Mouse (Mus musculus) embryonic stem cell, embryonic (primary cell): Measurements from ENCODE around the gene Reln.

Experiments
- CTCF ChIA-PET, 4 experiments: fragments of 300-600 bp in 2 of 4; fragments of 350-600 bp in 2 of 4; sonication (Branson Sonifier 250); formaldehyde crosslinking; loops; one replicate each; lab custom pipeline; 2022; ENCODE audit warnings: inconsistent platforms in 2 of 4; lab: Charles Lee
- POLR2A ChIA-PET, 4 experiments: fragments of 300-600 bp in 2 of 4; fragments of 350-600 bp in 2 of 4; sonication (Branson Sonifier 250); formaldehyde crosslinking; loops; one replicate each; lab custom pipeline; 2022; ENCODE audit warnings: antibody characterized with exemption in 4 of 4, inconsistent platforms in 1 of 4; lab: Charles Lee

Gene Reln

DNA sequence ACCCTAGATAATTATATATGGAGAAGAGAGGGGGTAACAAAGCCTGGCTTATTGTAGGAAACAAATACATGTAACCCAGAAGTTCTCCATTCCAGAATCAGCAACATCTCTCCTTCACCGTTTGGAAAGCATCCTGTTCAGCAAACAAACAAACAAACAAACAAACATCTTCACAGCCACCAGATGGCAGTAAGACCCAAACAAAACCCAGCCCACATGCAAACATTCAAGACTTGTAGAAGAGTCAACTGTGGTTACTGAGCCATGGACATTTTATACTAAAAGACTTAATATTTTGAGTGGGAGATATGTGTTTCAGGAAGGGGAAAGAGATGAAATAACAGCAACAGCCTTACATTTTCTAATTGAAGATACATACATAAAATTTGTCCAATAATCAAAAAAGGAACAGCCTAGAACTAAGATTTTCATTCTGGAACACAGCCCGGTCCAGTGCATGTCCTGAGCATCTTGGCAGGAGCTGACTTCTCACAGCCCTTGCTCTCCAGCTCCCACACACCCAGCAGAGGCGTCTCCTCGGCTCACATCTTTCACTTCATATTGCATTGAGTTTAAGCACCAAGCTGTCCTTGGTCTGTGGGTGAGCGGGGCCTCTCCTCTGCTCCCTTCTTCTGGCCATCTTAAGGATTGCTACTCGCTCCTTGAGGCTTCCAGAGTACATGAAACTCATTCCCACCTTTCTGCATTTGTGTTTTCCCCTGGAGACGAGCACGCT, 411.0 kb downstream of the Reln start:
- ChIA-PET POLR2A (no interaction called here), CTCF (interaction anchor here in 1 of 4 experiments (0.6 kb wide), 1 partner anchor 499 kb away, joined by 3 read pairs; no protein-coding TSS in a partner anchor)

DNA sequence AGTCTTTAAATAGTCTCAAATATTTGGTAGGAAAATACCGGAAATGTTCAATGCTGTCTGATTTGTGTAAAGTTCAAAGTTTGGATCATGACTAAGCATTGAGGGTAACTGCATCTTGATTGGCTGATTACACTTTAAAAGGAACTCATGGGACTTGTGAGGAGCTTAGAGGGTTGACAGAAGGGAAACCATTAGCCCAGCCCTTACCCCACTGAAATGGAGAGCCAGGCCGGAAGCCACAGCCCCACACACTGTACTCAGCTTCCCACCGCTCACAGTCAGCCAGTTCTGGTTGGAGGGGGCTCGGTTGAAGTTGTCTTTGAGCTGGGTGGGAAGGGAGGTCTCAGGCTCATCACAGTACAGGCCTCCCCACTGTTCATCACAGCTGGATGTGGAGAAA, 413.4 kb downstream of the Reln start:
- ChIA-PET POLR2A (interaction anchor here in 1 of 4 experiments (0.8 to 1.3 kb wide), 2 partner anchors 105 to 1502 kb away, joined by 3 read pairs; no protein-coding TSS in a partner anchor), CTCF (no interaction called here)

DNA sequence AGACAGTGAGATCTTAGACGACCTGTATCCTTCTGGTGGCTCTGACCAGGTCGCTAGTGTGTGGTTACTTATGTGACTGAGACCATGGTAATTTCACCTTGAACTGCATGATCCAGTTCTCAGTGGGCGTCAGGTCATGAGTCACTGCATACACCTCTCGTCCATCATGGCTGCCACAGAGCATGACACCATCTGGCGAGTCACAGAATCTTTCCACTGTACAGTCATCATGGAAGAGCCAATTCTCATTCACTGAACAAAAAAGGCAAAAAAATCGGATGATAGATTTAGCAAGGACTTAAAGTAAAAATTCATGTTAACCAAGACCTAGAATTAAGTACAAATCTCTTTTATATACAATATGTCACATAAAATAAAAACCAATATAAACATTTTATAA, 424.2 kb downstream of the Reln start:
- POLR2A ChIA-PET = interaction anchor here in 1 of 4 experiments (0.6 kb wide), 1 partner anchor 10 kb away, joined by 3 read pairs; no protein-coding TSS in a partner anchor

DNA sequence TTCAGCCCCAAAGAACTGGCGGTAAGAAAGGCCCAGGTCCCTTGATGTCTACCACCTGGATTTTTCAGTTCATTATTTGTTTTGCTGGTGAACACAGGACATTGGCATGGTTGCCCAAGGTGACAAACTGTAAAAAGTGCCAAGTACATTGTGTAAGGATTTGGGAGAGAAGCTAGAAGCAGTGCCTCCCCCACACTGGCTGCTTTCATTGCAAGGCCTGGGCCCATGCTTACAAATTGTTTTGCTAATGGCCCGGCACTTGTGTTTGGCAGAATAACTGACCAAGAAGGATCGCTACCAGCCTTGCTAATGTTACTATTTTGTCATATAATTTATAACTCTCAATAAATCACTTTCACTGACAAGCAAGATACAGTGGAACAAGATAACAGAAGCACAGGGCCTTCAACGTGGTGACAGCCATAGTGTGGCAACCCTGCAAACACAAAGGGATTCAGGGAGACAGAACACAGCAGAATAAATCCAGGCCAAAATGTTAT, 425.2 kb downstream of the Reln start:
- CTCF ChIA-PET = interaction anchor here in 1 of 4 experiments (0.7 kb wide), 1 partner anchor 1387 kb away, joined by 3 read pairs; no protein-coding TSS in a partner anchor
- POLR2A ChIA-PET = interaction anchor here in 1 of 4 experiments (0.6 kb wide), 1 partner anchor 9 kb away, joined by 3 read pairs; no protein-coding TSS in a partner anchor

More for the DNA sequence above, 424.2 kb downstream of the Reln start:
- CTCF ChIA-PET = interaction anchor here in 1 of 4 experiments (0.7 kb wide), 1 partner anchor 1388 kb away, joined by 3 read pairs; no protein-coding TSS in a partner anchor

DNA sequence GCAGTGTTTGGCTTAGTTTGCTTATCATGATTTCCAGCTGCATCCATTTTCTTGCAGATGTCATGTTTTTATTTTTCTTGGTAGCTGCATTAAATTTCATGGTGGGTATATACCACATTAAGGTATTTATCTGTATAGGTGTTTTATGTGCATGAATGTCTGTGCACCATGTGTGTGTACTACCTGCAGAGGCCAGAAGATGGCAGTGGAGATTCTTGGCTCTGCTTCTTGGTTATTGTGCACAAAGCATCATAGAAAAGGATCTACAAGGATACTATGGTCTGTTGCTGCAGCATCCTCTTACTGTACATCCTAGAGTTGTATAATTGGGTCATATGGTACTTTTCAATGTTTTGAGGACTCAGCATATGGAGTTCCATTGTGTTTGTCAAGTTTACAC, 428.5 kb downstream of the Reln start:
- POLR2A ChIA-PET = no interaction called here
- CTCF ChIA-PET = no interaction called here

DNA sequence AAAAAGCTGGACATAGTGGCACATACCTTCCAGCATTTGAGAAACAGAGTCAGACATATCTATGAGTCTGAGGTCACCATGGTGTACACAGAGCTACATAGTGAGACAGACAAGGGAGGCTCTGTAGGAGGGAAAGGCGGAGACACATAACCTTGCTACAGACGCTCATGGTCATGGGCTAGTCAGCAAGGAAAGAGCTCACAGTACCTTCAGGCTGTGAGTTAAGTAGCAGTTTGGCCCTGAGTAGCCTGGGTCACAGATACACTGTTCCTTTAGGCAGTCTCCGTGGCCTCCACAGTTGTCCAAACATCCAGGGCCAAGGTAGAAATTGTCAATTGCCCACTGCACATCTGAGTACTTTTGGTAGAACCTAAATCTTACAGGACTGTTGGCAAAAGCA, 429.7 kb downstream of the Reln start:
- ChIA-PET CTCF (interaction anchor here in 2 of 4 experiments (0.6 to 0.8 kb wide), 2 partner anchors 126 to 128 kb away, joined by 3 to 7 read pairs; no protein-coding TSS in a partner anchor), POLR2A (interaction anchor here in 1 of 4 experiments (0.6 kb wide), 1 partner anchor 288 kb away, joined by 5 read pairs; no protein-coding TSS in a partner anchor)

DNA sequence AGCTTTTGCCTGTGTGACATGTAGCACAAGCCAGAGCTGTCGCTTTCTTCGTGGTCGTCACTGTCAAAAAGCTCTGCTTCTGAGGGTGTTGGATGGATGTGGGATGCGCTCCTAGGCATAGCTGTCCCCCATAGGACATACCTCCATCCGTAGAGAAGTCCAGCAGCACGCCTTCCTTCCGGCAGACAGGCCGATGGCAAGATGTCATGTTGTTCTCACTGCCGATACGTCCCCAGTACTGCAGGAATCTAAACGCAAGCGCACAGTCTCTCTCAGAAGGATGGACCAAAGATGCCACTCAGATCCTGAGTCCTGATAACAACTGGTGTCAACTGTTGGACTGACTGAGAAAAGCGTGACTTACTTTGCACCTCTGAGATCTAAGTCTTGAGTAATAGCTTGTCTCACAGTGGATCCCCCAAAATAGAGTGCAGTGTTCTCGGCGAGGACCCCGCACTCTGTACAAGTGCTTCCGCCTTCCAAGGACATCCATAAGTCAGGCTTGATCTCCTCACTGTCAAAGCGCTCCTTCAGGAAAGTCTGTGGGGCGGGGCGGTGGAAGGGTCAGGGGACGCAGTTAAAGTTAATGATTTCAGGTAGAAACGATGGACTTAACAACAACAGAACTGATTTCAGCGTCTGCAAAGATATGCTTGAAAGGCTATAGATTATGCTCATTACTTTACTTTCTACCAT, 431.5 kb downstream of the Reln start:
- ChIA-PET CTCF (interaction anchor here in 1 of 4 experiments (0.6 to 0.7 kb wide), 2 partner anchors 11 to 99 kb away, joined by 4 to 7 read pairs; no protein-coding TSS in a partner anchor), POLR2A (interaction anchor here in 1 of 4 experiments (0.6 kb wide), 1 partner anchor 14 kb away, joined by 4 read pairs; no protein-coding TSS in a partner anchor)

DNA sequence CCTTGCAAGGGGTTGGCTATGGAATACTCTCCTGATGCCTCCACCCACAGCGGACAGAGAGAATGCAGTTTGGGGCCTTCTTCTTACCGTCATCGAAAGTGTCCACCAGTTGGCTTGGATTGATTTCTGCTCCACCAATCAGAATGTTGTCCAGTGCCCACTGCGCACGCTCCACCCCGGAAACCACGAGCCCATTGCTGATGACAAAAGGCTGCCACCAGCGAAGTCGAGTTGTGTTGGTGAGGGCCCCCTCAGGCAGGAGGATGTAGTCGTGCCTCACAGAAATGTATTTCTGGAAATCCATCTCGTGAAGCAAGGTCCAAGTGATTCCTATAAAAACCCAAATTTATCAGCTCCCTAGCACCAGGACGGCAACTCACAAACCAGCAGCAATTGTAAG, 433.8 kb downstream of the Reln start:
- ChIA-PET CTCF (no interaction called here), POLR2A (interaction anchor here in 1 of 4 experiments (1.4 kb wide), 1 partner anchor 9 kb away, joined by 3 read pairs; no protein-coding TSS in a partner anchor)

DNA sequence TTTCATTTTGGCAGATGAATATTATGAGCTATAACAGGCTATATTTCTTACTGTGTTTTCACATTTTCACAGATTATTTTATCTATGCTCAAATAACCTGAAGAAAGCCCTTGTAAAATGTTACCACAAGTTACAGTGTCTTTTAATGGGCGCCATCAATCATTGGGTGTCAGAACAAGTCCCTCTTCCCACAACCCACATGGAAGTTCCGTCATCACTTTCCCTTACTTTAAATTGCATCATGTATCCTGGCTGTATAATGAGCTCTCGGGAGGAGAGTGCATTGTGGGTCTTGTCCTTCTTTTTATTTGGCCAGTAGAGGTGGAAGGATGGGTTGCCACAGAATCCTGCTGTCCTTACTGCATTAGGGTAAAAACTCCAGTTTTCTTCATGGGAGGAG, 434.8 kb downstream of the Reln start:
- ChIA-PET POLR2A (interaction anchor here in 1 of 4 experiments (0.6 to 1.4 kb wide), 3 partner anchors 10 to 1498 kb away, joined by 3 read pairs; no protein-coding TSS in a partner anchor), CTCF (no interaction called here)

DNA sequence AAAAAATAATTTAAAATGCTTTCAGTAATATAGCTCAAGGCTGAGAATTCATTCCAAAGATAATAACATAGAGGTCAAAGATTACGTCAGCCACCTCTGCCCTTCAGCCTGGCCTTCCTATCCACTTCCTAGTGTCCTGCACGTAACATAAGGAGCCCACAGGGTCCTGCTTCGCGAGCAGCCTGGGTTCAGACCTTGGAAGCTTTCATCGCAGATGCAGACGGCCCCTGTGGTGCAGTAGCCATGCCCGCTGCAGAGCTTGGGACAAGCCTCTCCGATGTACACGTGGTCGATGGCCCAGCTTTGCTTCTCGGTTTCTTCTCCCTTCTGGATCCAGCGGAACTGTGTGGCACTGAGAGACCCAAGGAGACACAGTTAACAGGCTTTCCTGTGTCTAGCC, 443.1 kb downstream of the Reln start:
- ChIA-PET CTCF (interaction anchor here in 2 of 4 experiments (0.6 to 0.7 kb wide), 2 partner anchors 11 to 86 kb away, joined by 3 to 4 read pairs; no protein-coding TSS in a partner anchor), POLR2A (interaction anchor here in 2 of 4 experiments (1.1 kb wide), 2 partner anchors 109 to 651 kb away, joined by 3 read pairs; no protein-coding TSS in a partner anchor)

DNA sequence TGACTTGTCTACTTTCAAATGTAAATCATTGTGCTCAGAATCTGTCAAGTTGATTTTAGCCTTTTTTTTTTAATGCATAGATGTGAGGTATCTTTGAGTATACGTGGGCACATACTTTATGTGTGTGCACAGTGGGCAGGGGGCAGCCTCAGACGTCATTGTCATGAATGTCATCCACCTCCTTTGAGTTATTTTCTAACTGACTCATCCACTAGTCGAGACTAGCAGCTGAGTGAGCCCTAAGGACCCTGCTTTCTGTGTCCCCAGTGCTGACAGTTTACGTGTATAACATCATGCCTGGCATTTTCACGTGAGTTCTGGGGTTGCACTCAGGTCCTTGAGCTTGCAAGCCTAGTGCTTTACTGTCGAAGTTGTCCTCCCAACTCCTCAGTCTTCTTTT, 443.6 kb downstream of the Reln start:
- ChIA-PET POLR2A (interaction anchor here in 3 of 4 experiments (0.6 to 1.1 kb wide), 4 partner anchors 109 to 1198 kb away, joined by 3 read pairs; no protein-coding TSS in a partner anchor), CTCF (interaction anchor here in 1 of 4 experiments (0.7 kb wide), 1 partner anchor 86 kb away, joined by 3 read pairs; no protein-coding TSS in a partner anchor)

DNA sequence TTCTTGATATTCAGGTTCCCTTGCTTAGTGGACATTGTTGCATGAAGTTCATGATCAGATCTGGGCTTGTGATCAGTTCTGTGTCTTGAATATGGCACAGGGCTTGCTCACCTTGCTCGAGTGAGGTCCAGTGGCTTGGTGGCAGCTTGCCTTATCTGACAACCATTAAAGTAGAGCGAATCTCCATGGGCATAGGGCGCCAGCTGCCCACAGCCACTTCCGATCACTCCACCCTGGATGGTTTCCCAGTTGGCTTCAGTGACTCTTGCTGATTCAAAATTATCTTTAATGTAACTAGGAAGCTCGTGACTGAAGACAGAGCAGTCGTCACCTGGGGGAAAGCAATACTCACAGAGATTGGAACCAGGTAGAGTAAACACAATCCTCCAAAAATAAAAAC, 445.6 kb downstream of the Reln start:
- POLR2A ChIA-PET = no interaction called here

DNA sequence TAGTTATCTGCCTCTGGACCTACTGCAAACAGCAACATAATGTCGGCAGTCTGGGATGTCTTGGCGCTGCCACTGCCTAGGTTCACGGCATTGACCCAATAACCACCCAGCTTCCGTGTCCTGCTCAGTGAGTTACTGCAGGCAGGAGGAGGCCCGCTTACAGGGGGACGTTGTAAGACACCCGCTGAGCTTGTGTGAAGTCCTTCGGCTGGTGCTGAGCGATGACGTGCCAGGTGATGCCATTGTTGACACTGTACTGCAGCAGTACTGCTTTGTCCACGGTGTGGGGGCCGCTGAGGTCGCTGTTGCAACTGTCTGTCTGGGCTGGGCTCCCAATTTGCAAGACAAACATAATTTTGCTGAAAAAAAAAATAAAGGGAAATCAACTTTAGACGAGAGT, 447.9 kb downstream of the Reln start:
- CTCF ChIA-PET = interaction anchor here in 1 of 4 experiments (0.6 kb wide), 1 partner anchor 730 kb away, joined by 6 read pairs; no protein-coding TSS in a partner anchor
- POLR2A ChIA-PET = no interaction called here

More for the DNA sequence above, 445.6 kb downstream of the Reln start:
- CTCF ChIA-PET = interaction anchor here in 2 of 4 experiments (0.6 to 1.0 kb wide), 2 partner anchors 37 to 1134 kb away, joined by 3 read pairs; no protein-coding TSS in a partner anchor

DNA sequence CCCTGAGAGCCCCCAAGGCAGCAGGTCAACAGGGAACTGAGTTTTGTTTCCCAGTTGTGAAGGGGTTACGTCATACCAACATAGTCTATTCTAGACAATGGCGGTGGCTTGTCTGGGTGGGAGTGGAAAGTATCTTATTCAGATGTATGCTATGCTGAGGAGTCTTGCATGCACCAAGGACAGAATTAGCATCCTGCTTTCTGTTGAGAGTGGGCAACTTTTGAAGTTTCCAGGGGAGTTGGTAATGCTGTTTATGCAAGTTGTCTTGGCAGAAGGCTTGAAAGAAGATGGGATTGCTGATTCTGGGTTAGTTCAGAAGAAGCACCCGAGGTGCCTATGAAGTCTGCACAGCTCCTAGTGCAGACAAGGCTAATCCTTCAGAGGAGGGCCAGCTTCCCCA, 450.3 kb downstream of the Reln start:
- ChIA-PET CTCF (no interaction called here), POLR2A (no interaction called here)

DNA sequence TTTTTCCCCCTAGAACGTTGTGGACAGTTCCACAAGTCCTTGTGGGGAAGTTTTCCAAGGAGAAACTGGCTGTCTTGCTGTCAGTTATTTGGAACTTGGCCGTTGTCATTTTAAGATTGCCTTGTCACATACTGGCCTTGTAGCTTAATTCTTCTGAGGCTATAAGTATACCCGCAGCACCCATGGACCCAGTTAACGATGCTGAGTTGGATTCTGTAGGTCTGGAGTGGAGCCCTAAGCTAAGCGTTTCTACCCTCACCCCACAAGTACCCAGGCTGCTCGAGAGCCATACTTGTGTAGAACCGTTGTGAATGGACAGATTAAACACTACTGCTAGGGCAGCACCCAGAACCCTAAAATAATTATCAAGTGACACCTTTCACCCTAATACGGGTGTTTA, 477.8 kb downstream of the Reln start:
- ChIA-PET POLR2A (interaction anchor here in 1 of 4 experiments (1.2 kb wide), 1 partner anchor 183 kb away, joined by 4 read pairs; no protein-coding TSS in a partner anchor), CTCF (interaction anchor here in 1 of 4 experiments (0.7 kb wide), 1 partner anchor 1287 kb away, joined by 4 read pairs; no protein-coding TSS in a partner anchor)

DNA sequence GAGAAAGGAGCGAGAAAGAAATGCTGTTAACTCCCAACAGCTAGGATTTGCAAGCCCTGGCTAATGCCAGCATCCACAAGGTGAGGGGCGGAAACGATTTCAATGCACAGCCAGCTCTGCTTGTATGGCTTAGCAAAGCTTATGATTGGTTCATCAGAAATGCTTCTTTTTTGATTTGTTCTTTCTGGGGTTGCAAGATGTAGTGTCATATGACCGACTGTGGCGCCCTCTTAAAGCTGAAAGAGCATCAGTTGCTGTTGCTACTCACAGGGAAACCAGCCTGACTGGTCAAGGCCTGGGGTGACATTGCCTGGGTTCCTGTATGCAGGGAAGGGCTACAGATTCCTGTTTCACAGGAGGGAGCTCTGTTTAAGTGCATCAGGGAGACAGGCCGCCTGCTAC, 478.2 kb downstream of the Reln start:
- POLR2A ChIA-PET = interaction anchor here in 3 of 4 experiments (0.7 to 1.2 kb wide), 3 partner anchors 74 to 599 kb away, joined by 3 to 4 read pairs (median 4); no protein-coding TSS in a partner anchor
- CTCF ChIA-PET = interaction anchor here in 2 of 4 experiments (0.7 to 1.1 kb wide), 2 partner anchors 207 to 1287 kb away, joined by 4 read pairs; no protein-coding TSS in a partner anchor

DNA sequence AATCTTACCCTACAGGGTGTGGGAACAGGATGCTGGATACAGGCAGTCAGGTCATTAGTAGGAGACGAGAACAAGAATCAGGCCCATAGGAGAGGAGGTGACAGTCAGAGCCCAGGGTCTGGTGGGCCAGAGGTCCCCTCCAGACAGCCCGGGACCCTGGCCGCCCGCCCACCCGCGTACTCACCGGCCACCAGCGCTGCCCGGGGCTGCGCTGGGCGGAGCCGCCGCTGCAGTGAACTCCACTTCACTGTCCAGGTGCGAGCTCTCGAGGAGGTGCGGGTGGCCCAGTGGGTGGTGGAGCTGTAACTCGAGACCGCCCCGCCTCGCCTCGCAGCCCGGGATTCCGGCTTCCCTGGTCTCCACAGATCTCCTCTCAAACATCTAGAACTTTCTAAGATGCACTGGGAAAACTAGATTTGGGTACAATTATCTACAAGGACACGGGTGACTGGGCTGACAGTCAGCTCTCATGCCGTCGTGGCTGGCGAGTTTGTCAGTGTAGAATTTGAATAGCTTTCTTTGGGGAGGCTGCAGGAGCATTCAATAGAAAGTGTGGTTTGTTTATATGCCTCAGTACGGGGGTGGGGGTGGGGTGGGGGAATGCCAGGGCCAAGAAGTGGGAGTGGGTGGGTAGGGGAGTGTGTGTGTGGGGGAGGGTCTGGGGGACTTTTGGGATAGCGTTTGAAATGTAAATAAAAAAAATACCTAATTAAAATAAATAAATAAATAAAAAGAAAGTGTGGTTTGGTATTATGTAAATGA, 479.0 kb downstream of the Reln start, which contains the start of gene Slc26a5:
Slc26a5 (minus strand) TSS at position 259 of the 762 bp plus-strand sequence.
- ChIA-PET CTCF (interaction anchor here in 2 of 4 experiments (0.6 to 1.1 kb wide), 2 partner anchors 207 to 294 kb away, joined by 3 to 4 read pairs; no protein-coding TSS in a partner anchor), POLR2A (interaction anchor here in 3 of 4 experiments (0.7 to 1.2 kb wide), 5 partner anchors 9 to 600 kb away, joined by 3 to 4 read pairs (median 4); no protein-coding TSS in a partner anchor)
